ENCODE assay signal across 24 mouse cellular contexts in the genomic region with DNA sequence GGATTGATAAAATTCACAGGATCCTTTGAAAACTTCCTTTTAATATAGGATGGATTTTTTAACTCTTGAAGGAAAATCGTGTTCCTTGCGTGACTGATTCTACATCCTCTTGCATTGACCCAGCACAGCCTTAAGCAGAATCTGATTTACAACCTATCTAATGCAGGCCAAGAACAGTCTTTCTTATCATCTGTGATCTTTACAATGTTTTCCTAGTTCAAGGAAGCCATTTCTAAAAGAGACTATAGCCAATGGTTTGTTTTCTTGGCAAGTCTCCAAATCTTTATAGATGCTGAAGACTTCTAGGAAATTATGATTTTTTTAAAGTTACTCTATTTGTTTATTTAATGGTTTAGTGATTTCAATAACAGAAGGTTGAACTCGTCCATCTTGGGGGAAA.
"Had no signal": no experiment of that assay in that cellular context is flagged by ENCODE, and none has a peak within 500 bp of the region (broad histone marks: within the 10 kb centered on the region; RNA-seq: fewer than 3 reads in every experiment).

No protein-coding gene starts in this region.

- ATAC-seq: hindbrain, postnatal 0 days; liver, embryonic 12.5 days had no signal

- DNase-seq: gastrocnemius, adult 2 months; gastrocnemius, postnatal 10 days; gastrocnemius, postnatal 25 days; heart, adult 11 months; heart, adult 2 months; heart, postnatal 14 days; heart, postnatal 36 days; kidney, adult 18-20 months; kidney, adult 8-10 months; kidney, postnatal 14 days; kidney, postnatal 4 days; layer of hippocampus, adult 9-11 months; layer of hippocampus, postnatal 36 days; left cerebral cortex, postnatal 4 days had no signal

- H3K27ac ChIP-seq: gastrocnemius, adult 2 months; heart, adult 2 months; heart, embryonic 13.5 days; heart, embryonic 15.5 days; hindbrain, embryonic 13.5 days; hindbrain, embryonic 15.5 days; hindbrain, postnatal 0 days; limb, embryonic 13.5 days; limb, embryonic 15.5 days; liver, embryonic 12.5 days; liver, embryonic 14.5 days had no signal

- H3K4me1 ChIP-seq: hindbrain, embryonic 13.5 days; hindbrain, embryonic 15.5 days; liver, embryonic 12.5 days had no signal

- H3K4me3 ChIP-seq: gastrocnemius, adult 2 months; heart, adult 2 months; heart, embryonic 13.5 days; heart, embryonic 15.5 days; hindbrain, embryonic 13.5 days; hindbrain, embryonic 15.5 days; limb, embryonic 13.5 days; limb, embryonic 15.5 days; liver, embryonic 12.5 days had no signal

- H3K36me3 ChIP-seq: heart, embryonic 13.5 days; heart, embryonic 15.5 days; hindbrain, embryonic 13.5 days; hindbrain, embryonic 15.5 days; limb, embryonic 13.5 days; limb, embryonic 15.5 days; liver, embryonic 12.5 days had no signal

- H3K4me2 ChIP-seq: heart, embryonic 11.5 days; heart, embryonic 13.5 days; heart, embryonic 15.5 days; hindbrain, embryonic 13.5 days; hindbrain, embryonic 15.5 days; limb, embryonic 13.5 days; limb, embryonic 15.5 days; liver, embryonic 12.5 days had no signal

- H3K27me3 ChIP-seq: heart, embryonic 13.5 days; heart, embryonic 15.5 days; hindbrain, embryonic 13.5 days; hindbrain, embryonic 15.5 days; limb, embryonic 13.5 days; limb, embryonic 15.5 days; liver, embryonic 12.5 days had no signal

- H3K9me3 ChIP-seq: heart, embryonic 13.5 days; heart, embryonic 15.5 days; hindbrain, embryonic 13.5 days; hindbrain, embryonic 15.5 days; limb, embryonic 13.5 days; limb, embryonic 15.5 days; liver, embryonic 12.5 days had no signal

- H3K9ac ChIP-seq: heart, embryonic 13.5 days; heart, embryonic 15.5 days; hindbrain, embryonic 13.5 days; hindbrain, embryonic 15.5 days; limb, embryonic 13.5 days; limb, embryonic 15.5 days; liver, embryonic 12.5 days; liver, embryonic 14.5 days had no signal
